Mouse (Mus musculus) cerebellum, adult 11 months (tissue): ENCODE data around the gene Cpne8.
"Not testable (repeated sequence)": the region's sequence is repeated elsewhere in the genome, so short reads cannot be mapped to it uniquely, and the experiment has no call there.

ENCODE experiments used
- DNase-seq: peaks from one replicate; pipeline ENCODE4 v3.0.0; 2022

Gene Cpne8

DNA sequence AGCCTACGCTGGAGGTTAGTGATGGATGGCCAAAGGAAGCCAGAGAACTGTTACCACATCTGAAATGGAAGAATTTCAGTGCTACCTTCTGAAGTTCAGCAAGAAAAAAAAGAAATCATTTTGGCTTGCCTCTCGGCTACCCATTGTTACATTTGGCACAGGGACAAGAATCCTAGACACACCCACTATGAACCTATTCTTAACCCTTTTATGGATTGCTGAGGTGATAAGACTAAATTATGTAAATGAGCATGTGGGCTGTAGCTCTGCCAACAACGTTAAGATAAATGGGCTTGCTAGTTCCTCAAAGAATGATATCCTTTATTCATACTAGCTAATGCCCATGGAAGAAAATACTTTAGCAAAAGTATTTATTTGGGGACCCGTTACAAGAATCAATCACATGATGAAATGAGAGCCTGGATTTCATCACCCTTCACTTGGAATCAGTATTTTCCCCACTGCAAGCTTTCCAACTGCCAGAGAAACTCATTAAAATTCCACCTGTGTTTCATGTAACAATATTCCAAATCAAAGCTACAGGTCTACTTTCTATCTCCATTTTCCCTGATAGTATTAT is 69.3 kb downstream of the Cpne8 start:
- DNase-seq: no peak

- DNase-seq: no peak
Observed at GRCm38 (mm10) chr15:90608368-90608767, 70.9 kb downstream of the Cpne8 start.

DNA sequence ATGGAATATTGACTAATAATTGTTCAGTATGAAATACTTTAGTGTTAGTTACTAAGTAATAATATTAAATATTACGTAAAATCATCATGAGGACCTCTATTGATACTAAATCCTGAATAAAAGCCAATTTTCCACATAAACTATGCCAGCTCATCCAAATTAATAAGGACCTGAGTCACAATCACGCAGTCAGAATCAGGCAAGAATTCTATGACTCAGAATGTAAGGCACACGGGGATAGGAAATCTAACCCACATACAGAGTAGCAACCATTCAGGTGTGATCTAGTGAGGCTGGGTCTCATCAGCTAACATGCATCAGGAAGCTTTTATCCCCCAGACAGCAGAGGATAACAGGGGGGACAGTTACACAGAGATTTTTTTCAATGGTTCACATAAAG is 72.1 kb downstream of the Cpne8 start:
- no peak for DNase-seq

DNA sequence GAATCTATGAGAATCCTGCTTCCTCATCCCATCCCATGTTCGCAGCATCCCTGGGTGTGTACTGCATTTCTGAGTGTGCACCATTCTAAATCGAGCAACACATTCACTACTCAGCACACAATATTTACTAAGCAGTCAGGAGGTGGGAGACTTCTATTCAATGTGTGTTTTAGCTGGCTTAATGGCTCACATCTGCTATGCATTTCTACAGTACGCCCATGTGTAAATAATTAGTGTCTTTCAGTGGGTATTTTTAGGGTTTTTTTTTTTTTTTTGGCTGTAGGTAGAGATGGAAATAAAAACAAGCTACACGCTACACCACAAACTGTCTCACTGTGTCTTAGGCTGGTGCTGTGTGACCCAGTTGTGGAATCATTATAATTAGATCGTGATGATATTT is 75.6 kb downstream of the Cpne8 start:
- DNase-seq: no peak

DNA sequence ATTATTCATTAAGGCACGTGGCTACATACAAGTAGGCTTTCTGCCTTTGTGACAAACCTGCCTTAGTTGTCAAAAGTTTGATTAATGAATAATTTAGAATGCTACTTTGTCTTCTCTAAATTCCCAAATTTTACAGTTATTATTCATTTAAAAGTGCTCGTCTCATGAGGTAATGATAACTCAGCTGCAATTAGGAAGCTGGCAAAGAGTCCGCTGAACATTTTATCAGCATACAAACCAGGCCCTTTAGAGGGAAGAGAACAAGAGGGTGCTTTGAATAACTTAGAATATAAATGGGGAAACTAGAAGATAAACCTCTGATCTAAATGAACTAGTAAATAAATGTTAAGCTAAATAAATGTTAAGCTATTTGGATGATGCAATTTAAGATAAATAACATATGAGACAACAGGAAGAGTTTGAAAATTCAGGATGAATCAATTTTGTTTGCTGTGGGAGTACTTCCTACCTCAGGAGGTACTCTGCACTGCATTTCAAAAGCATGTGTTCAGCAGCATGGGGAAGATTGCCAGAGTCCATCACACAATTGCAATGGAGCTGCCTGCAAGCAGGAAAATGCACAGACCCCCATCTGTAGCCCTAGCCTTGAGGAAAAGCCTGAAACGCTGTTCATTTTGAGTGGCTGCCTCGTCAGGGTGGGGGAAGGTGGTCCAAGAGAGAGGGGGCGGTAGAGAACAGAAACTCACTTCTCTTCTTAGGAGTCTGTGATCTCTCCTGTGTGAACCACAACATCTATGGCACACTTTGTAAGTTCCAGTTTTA is 81.3 kb downstream of the Cpne8 start:
- no peak for DNase-seq

GRCm38 (mm10) chr15:90595592-90595991 is 83.6 kb downstream of the Cpne8 start:
- no peak for DNase-seq

DNA sequence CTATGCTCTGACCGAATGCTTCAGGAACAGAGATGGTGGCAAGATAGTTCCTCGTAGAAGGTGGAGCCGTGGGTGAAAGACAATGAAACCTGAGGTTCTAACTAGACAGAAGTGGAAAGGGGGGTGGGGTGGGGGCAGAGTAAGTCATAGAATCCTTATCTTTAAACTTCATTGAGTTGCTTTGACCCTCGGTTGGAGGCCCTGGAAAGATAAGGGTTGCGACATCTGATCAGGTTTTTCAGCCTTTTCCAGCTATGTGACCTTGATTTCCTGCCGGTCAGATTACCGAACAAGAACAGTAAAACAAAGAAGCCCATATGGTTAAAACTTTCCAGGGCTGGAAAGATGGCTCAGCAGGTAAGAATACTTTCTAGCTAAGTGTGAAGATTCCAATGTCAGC is 89.6 kb downstream of the Cpne8 start:
- no peak for DNase-seq

GRCm38 (mm10) chr15:90577402-90577801 is 101.8 kb downstream of the Cpne8 start:
- no peak for DNase-seq

- DNase-seq: no peak
Observed at GRCm38 (mm10) chr15:90569246-90569645, 110.0 kb downstream of the Cpne8 start.

DNA sequence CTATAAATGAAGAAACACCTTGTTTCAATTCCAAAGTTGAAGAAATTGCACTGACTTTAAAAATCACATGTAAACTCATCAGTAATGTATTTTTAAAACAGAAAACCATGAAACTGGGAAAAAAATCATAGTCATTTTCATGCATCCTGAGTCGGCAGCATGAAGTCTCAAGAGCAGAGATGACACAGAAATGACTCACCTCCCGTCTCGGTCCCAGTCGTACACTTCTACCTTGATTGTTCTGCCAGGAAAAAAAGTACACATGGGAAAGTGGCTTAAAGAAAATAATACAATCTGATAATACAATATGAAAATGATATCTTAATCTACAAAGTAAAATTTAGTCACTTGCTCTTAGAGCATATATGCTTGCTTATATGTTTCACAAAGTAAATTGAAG is 111.2 kb downstream of the Cpne8 start:
- DNase-seq: no peak

GRCm38 (mm10) chr15:90563996-90564395 is 115.2 kb downstream of the Cpne8 start:
- DNase-seq: no peak

DNA sequence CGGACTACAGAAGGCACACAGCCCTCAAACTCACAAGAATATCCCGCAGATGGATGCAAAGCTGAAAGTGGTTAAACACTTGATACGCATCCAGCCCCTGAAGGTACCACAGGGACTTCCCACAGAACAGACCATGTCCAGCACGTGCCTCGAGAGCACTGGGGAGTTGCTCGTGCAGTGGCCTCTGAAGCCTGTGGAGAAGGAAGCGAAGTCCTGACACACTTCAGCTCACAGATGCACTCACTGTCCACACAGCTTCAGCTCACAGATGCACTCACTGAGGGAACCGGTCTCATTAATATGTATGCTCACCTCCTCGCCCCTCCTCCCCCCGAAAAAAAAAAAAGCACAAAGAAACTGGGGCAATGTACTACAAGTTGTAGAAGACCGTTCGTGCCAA is 117.6 kb downstream of the Cpne8 start:
- no peak for DNase-seq

- no peak for DNase-seq
Observed at GRCm38 (mm10) chr15:90548589-90548988, 130.6 kb downstream of the Cpne8 start.

- DNase-seq: no peak
Observed at GRCm38 (mm10) chr15:90543447-90543846, 135.8 kb downstream of the Cpne8 start.

DNA sequence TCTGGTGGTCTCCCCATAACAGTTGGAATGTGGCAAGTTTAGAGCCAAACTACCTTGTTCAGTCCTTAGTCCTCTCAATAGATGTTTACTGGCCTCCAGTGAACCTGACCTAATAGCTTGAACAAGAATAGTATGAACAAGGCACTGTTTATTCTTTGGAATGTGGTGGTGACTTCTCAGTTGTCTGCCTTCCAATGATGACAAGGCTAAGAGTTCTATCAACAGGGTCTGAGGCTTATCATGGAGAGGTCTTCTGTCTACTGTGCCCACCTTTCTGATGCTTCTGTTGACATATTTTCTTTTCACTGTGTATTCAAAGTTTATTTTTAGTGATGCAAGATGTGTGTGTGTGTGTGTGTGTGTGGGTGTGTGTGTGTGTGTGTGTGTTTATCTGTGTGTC is 137.1 kb downstream of the Cpne8 start:
- no peak for DNase-seq

DNA sequence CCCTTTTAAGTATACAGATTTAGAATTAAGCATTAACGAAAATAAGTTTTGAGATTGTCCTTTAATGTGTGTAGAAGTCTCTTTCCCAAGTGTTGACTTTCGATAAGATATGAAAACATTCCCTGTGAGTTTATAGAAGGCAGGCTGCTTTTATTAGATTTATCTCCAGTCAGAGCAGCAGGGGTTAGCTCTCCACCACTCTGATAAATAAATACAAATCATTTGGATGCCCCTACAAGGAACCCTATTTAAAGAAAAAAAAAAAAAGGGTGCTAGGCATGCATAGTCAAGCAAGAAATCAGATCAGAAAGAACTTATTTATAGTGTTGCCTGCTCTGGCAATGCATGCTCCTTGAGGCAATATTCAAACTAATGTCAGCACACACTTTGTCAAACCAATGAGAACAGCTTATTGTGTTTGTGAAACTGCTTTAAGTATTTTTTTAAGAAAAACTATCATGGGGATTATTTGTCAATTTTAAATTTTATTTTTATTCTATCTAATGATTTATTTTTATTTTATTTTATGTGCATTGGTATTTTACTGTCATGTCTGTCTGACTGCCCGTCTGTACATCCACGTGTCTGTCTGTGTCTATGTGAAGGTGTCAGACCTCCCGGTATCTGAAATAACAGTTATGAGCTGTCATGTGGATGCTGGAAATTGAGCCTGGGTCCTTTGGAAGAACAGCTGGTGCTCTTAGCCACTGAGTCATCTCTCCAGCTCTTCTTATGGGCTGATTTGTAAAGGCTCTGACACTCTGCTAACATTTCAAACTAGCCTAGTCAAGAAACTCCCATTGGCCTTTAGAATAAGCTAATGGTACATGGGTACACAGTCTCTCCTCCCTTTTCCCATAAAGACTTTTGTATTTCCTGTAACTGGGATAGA is 142.7 kb downstream of the Cpne8 start:
- no peak for DNase-seq

DNA sequence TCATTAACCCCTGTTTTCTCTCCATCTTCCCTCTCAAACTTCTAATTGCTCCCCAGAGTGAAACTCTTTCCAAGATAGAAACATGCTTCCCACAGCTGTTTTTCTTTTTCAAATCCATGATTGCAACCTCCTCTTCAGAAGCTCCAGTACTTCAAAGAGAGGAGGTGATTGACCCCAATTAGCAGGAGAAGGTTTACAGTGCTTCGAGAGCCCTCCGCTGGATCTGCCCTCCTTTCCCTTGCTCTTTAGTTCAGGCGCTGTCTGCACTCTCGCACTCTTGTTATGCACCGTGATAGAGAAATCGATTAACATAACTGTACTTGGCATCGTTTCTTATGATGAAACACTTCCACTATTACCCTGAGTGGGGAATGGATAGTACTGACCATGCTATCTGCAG is 143.5 kb downstream of the Cpne8 start:
- DNase-seq: no peak

- no peak for DNase-seq
Observed at GRCm38 (mm10) chr15:90512769-90513168, 166.5 kb downstream of the Cpne8 start.

- DNase-seq: no peak
Observed at GRCm38 (mm10) chr15:90497080-90497479, 182.2 kb downstream of the Cpne8 start.

GRCm38 (mm10) chr15:90491558-90491957 is 187.7 kb downstream of the Cpne8 start:
- no peak for DNase-seq

GRCm38 (mm10) chr15:90490186-90490585 is 189.0 kb downstream of the Cpne8 start:
- no peak for DNase-seq

DNA sequence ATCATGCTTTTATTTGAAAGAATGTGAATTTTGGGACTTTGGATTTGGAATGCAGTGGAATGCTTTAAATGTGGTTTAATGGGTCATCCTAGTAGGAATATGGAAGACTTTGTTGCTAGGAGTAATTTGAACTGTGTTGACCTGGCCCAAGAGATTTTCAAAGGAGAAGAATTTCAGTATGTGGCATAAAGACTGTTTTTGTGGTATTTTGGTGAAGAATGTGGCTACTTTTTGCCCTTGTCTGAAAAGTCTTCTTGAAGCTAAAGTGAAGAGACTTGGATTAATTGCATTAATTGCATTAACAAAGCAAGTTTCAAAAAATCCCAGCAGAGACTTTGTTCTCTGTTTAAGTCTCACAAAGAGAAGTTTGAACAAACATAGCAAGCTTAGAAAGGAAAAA is 208.7 kb downstream of the Cpne8 start:
- not testable (repeated sequence) for DNase-seq

GRCm38 (mm10) chr15:90463281-90463680 is 216.0 kb downstream of the Cpne8 start:
- no peak for DNase-seq

GRCm38 (mm10) chr15:90446076-90446475 is 233.2 kb downstream of the Cpne8 start:
- DNase-seq: no peak
